Mouse (Mus musculus): ENCODE results near the gene Wnk4.

Gene Wnk4

DNA sequence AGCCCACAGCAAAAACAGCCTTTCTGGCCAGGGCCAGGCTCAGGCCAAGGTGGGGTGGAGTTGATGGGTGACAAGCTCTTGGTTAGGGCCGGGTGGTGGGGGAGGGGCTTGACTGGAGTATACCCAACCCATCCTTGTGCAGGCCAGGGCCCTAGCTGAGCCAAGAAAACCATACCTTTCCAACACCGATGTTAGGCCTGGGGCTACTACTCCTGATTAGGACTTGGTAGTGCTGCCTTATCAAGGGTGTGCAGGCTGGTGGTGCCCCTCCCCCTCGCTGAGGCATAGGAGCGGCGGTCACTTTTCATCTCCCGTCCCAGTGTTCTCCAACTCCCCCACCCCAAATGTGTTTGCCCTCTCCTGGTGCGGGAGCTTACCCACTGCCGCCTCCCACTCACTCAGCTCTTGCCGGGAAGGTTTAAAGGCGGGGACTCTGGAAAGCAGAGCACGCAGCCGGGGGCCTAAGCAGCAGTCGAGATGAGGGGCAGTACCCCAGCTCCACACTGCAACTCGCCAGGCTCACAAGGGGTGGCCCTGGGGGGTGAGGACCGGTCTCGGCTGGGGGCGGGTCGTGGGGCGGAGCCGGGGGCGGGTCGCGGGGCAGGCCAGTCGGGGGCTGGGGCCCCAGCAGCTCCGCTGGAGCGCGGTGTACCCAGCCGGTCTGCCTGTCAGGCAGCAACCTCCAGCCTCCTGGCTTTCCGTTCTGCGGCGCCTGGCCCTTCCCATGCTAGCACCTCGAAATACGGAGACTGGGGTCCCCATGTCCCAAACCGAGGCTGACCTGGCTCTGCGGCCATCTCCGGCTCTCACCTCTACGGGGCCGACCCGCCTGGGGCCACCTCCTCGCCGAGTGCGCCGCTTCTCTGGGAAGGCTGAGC is at the start of gene Wnk4:
Gene Wnk4, plus strand, starts transcription at position 620 of the 878 bp plus-strand sequence.
- H3K27me3 ChIP-seq (ENCODE audit: insufficient read depth, low read length): peaks cover 45% of the 10 kb centered on the region
- peaks cover 38% of the 10 kb centered on the region for H3K36me3 ChIP-seq (ENCODE audit: insufficient read depth, low read length)
- peak within 1 kb of the TSS; percentile 80 for H3K4me3 ChIP-seq (replicated peaks; ENCODE audit: low read length)
- no peak for TF ChIP-seq POU5F1 (IDR thresholded peaks at IDR 0.05; ENCODE audit: borderline replicate concordance, low read length)
- TF ChIP-seq CTCF (conservative IDR thresholded peaks at IDR 0.05; ENCODE audit: low read length): no peak
- no peak for TF ChIP-seq NANOG (IDR thresholded peaks at IDR 0.05; ENCODE audit: borderline replicate concordance, low read length)
- no peaks in the 10 kb centered on the region for H3K9me3 ChIP-seq (ENCODE audit: low read length)
- peaks cover 73% of the 10 kb centered on the region for H3K4me1 ChIP-seq (replicated peaks; ENCODE audit: low read depth, low read length)

- Histone ChIP-seq H3K36me3 (ENCODE audit: insufficient read depth, low read length) (peaks cover 82% of the 10 kb centered on the region), H3K27me3 (ENCODE audit: insufficient read depth, low read length) (no peaks in the 10 kb centered on the region)
- no peak for TF ChIP-seq NANOG (IDR thresholded peaks at IDR 0.05; ENCODE audit: borderline replicate concordance, low read length)
- TF ChIP-seq CTCF (conservative IDR thresholded peaks at IDR 0.05; ENCODE audit: low read length): peak; percentile 60
- no peak for TF ChIP-seq POU5F1 (IDR thresholded peaks at IDR 0.05; ENCODE audit: borderline replicate concordance, low read length)
These were observed 48.4 kb upstream of the Wnk4 start for GRCm38 (mm10) chr11:101211970-101212369.

DNA sequence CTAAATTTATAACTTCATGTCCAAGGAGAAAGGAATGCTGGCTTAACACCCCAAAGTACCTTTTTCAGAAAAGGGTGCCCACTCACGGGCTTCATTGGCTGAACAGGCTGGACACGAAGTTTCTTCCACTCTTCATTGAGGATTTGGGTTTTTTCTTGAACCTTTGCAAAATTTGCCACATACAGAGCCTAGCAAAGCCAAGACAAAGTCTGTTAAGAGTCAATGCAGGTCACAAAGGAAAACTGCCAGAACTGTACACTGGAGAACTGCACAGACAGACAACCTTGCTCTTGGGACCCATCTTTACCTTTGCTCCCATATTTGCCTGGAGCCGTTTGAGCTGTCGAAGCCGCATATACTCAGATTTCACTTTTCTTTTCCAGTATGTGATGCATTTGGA is 43.4 kb upstream of the Wnk4 start:
- TF ChIP-seq POU5F1 (IDR thresholded peaks at IDR 0.05; ENCODE audit: borderline replicate concordance, low read length) (no peak), CTCF (conservative IDR thresholded peaks at IDR 0.05; ENCODE audit: low read length) (no peak), NANOG (IDR thresholded peaks at IDR 0.05; ENCODE audit: borderline replicate concordance, low read length) (no peak)
- H3K4me3 ChIP-seq (replicated peaks; ENCODE audit: low read length): no peak overlapping the region
- no peaks in the 10 kb centered on the region for H3K4me1 ChIP-seq (replicated peaks; ENCODE audit: low read depth, low read length)
- peaks cover 56% of the 10 kb centered on the region for H3K36me3 ChIP-seq (ENCODE audit: insufficient read depth, low read length)
- no peaks in the 10 kb centered on the region for H3K27me3 ChIP-seq (ENCODE audit: insufficient read depth, low read length)
- H3K9me3 ChIP-seq (ENCODE audit: low read length): no peaks in the 10 kb centered on the region

More at GRCm38 (mm10) chr11:101211970-101212369, 48.4 kb upstream of the Wnk4 start:
- Histone ChIP-seq H3K4me3 (replicated peaks; ENCODE audit: low read length) (no peak overlapping the region), H3K9me3 (ENCODE audit: low read length) (no peaks in the 10 kb centered on the region), H3K4me1 (replicated peaks; ENCODE audit: low read depth, low read length) (peaks cover 7% of the 10 kb centered on the region)

DNA sequence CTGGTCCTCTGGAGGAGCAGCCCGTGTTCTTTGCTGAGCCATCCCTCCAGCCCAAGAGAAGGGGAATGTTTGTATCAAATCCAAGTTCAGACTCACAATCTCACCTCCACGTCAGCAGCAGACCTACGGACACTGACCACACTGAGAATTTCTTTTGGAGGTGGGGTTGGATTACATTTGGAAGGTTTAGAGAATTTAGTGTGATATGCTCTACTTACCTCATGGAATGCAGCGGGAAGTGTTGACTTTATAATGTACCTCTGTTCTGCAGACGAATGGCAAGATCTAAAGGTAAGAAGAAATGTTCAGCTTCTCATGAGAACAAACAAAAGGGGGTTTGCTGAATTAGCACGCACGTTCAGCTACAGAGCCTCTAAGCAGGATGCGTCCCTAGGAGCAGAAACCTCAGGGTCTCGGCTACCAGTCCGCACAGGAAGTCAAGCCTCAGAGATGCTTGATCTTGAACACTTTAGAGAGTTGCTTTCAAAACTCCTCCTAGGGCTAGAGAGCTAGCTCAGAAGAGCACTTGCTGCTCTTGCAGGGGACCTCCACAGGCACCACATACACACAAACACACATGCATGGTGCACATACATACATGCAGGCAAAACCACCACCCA is 41.8 kb upstream of the Wnk4 start:
- H3K4me1 ChIP-seq (replicated peaks; ENCODE audit: low read depth, low read length): no peaks in the 10 kb centered on the region
- H3K4me3 ChIP-seq (replicated peaks; ENCODE audit: low read length): no peak overlapping the region
- H3K36me3 ChIP-seq (ENCODE audit: insufficient read depth, low read length): peaks cover 50% of the 10 kb centered on the region
- no peaks in the 10 kb centered on the region for H3K27me3 ChIP-seq (ENCODE audit: insufficient read depth, low read length)
- TF ChIP-seq NANOG (IDR thresholded peaks at IDR 0.05; ENCODE audit: borderline replicate concordance, low read length) (no peak), CTCF (conservative IDR thresholded peaks at IDR 0.05; ENCODE audit: low read length) (no peak), POU5F1 (IDR thresholded peaks at IDR 0.05; ENCODE audit: borderline replicate concordance, low read length) (no peak)
- H3K9me3 ChIP-seq (ENCODE audit: low read length): no peaks in the 10 kb centered on the region

GRCm38 (mm10) chr11:101220853-101221252 is 39.5 kb upstream of the Wnk4 start:
- H3K4me1 ChIP-seq (replicated peaks; ENCODE audit: low read depth, low read length): peaks cover 20% of the 10 kb centered on the region
- no peaks in the 10 kb centered on the region for H3K27me3 ChIP-seq (ENCODE audit: insufficient read depth, low read length)
- TF ChIP-seq NANOG (IDR thresholded peaks at IDR 0.05; ENCODE audit: borderline replicate concordance, low read length): no peak
- no peak for TF ChIP-seq POU5F1 (IDR thresholded peaks at IDR 0.05; ENCODE audit: borderline replicate concordance, low read length)
- no peak for TF ChIP-seq CTCF (conservative IDR thresholded peaks at IDR 0.05; ENCODE audit: low read length)
- no peak overlapping the region for H3K4me3 ChIP-seq (replicated peaks; ENCODE audit: low read length)
- H3K9me3 ChIP-seq (ENCODE audit: low read length): no peaks in the 10 kb centered on the region
- peaks cover 31% of the 10 kb centered on the region for H3K36me3 ChIP-seq (ENCODE audit: insufficient read depth, low read length)

- TF ChIP-seq CTCF (conservative IDR thresholded peaks at IDR 0.05; ENCODE audit: low read length): no peak
- Histone ChIP-seq H3K4me3 (replicated peaks; ENCODE audit: low read length) (no peak overlapping the region), H3K27me3 (ENCODE audit: insufficient read depth, low read length) (no peaks in the 10 kb centered on the region), H3K4me1 (replicated peaks; ENCODE audit: low read depth, low read length) (peaks cover 20% of the 10 kb centered on the region), H3K9me3 (ENCODE audit: low read length) (no peaks in the 10 kb centered on the region), H3K36me3 (ENCODE audit: insufficient read depth, low read length) (peaks cover 25% of the 10 kb centered on the region)
These were observed 38.9 kb upstream of the Wnk4 start for GRCm38 (mm10) chr11:101221306-101221986.

GRCm38 (mm10) chr11:101224337-101224736 is 36.0 kb upstream of the Wnk4 start:
- Histone ChIP-seq H3K4me1 (replicated peaks; ENCODE audit: low read depth, low read length) (peaks cover 38% of the 10 kb centered on the region), H3K27me3 (ENCODE audit: insufficient read depth, low read length) (no peaks in the 10 kb centered on the region), H3K9me3 (ENCODE audit: low read length) (no peaks in the 10 kb centered on the region), H3K4me3 (replicated peaks; ENCODE audit: low read length) (no peak overlapping the region), H3K36me3 (ENCODE audit: insufficient read depth, low read length) (peaks cover 4% of the 10 kb centered on the region; the same call in 1 of the 2 replicates)
- TF ChIP-seq POU5F1 (IDR thresholded peaks at IDR 0.05; ENCODE audit: borderline replicate concordance, low read length) (no peak), CTCF (conservative IDR thresholded peaks at IDR 0.05; ENCODE audit: low read length) (no peak), NANOG (IDR thresholded peaks at IDR 0.05; ENCODE audit: borderline replicate concordance, low read length) (no peak)

Measured in E14TG2a.4 (cell line).